ENCODE assay signal across 9 mouse cellular contexts in genomic region chr10:13866391-13866790, GRCm38 (mm10). TPM values are rescaled to one million over a fixed set of nuclear protein-coding genes. Genes with fewer than 3 reads are reported as not detected.
A peak's percentile ranks its signal among the peaks of the same experiment; 100 is the strongest.
DNase-seq lines count a peak whose midpoint lies in the region; ATAC-seq and TF ChIP-seq lines count a peak whose summit lies in the region.
"Had no signal": no experiment of that assay in that cellular context is flagged by ENCODE, and none has a peak within 500 bp of the region (broad histone marks: within the 10 kb centered on the region; RNA-seq: fewer than 3 reads in every experiment).

No protein-coding gene starts in this region.

- no peak overlapping the region for H3K9ac ChIP-seq in heart, embryonic 11.5 days (ENCODE audit: low read depth, low read length)
- no peak overlapping the region for H3K9ac ChIP-seq in CH12.LX (ENCODE audit: insufficient read depth, low read depth)
- H3K9ac ChIP-seq in intestine, postnatal 0 days (ENCODE audit: low read depth, low read length): no peak overlapping the region

- ATAC-seq in heart, embryonic 11.5 days (replicated peaks; ENCODE audit: insufficient number of reproducible peaks, low FRiP score, low TSS enrichment): no peak
- no peak for ATAC-seq in intestine, postnatal 0 days

- no peak overlapping the region for H3K4me3 ChIP-seq in heart, embryonic 11.5 days (ENCODE audit: low read depth, low read length)
- no peak overlapping the region for H3K4me3 ChIP-seq in CH12.LX (replicated peaks in 1 of 3; ENCODE audit: low read depth in 2 of 3, low read length in 2 of 3, poor library complexity in 1 of 3)
- H3K4me3 ChIP-seq in brown adipose tissue, adult 24 weeks (ENCODE audit: insufficient read depth, low read depth, low read length): no peak overlapping the region
- no peak overlapping the region for H3K4me3 ChIP-seq in intestine, postnatal 0 days (ENCODE audit: low read depth, low read length)

- TF ChIP-seq POLR2A in CH12.LX (IDR thresholded peaks at IDR 0.05; ENCODE audit: low read depth, low read length): no peak

- H3K4me1 ChIP-seq in heart, embryonic 11.5 days (ENCODE audit: control insufficient read depth, insufficient read depth, low read length): peaks cover 5% of the 10 kb centered on the region
- peaks cover 10% of the 10 kb centered on the region in 2 experiments; a peak in 3 of 4 replicates for H3K4me1 ChIP-seq in CH12.LX (ENCODE audit: control insufficient read depth in 1 of 2, insufficient read depth in 2 of 2)
- peaks cover 10% of the 10 kb centered on the region for H3K4me1 ChIP-seq in brown adipose tissue, adult 24 weeks (ENCODE audit: control insufficient read depth, insufficient read depth, insufficient read length, low read length)
- peaks cover 10% of the 10 kb centered on the region for H3K4me1 ChIP-seq in intestine, postnatal 0 days (replicated peaks; ENCODE audit: control insufficient read depth, insufficient read depth, low read length)

- H3K36me3 ChIP-seq in heart, embryonic 11.5 days (ENCODE audit: control insufficient read depth, insufficient read depth, low read length): no peaks in the 10 kb centered on the region
- no peaks in the 10 kb centered on the region for H3K36me3 ChIP-seq in CH12.LX (replicated peaks in 1 of 2; ENCODE audit: control insufficient read depth in 1 of 2, insufficient read depth in 1 of 2, low read length in 1 of 2)
- H3K36me3 ChIP-seq in intestine, postnatal 0 days (ENCODE audit: control insufficient read depth, insufficient read depth): no peaks in the 10 kb centered on the region
- H3K36me3 ChIP-seq: G1E had no signal

- H3K9me3 ChIP-seq in heart, embryonic 11.5 days (replicated peaks; ENCODE audit: control insufficient read depth, low read length): no peaks in the 10 kb centered on the region
- no peaks in the 10 kb centered on the region for H3K9me3 ChIP-seq in CH12.LX (replicated peaks; ENCODE audit: low read length)
- H3K9me3 ChIP-seq in intestine, postnatal 0 days (ENCODE audit: control insufficient read depth): no peaks in the 10 kb centered on the region

- TF ChIP-seq CTCF in CH12.LX (conservative IDR thresholded peaks at IDR 0.05 in 1 of 2, IDR thresholded peaks at IDR 0.05 in 1 of 2; ENCODE audit: low read depth in 2 of 2, low read length in 2 of 2): no peak
- TF ChIP-seq CTCF in intestine, postnatal 0 days (IDR thresholded peaks at IDR 0.05; ENCODE audit: low read depth): no peak

- TF ChIP-seq RAD21 in CH12.LX (IDR thresholded peaks at IDR 0.05; ENCODE audit: low read depth, low read length): no peak

- 46% methylated on average over 4 of the region's 4 CpGs for WGBS in heart, embryonic 11.5 days (ENCODE audit: insufficient replicate concordance)
- WGBS in intestine, postnatal 0 days: 8% methylated on average over 4 of the region's 4 CpGs

- no peaks in the 10 kb centered on the region for H3K27me3 ChIP-seq in heart, embryonic 11.5 days (ENCODE audit: control insufficient read depth, insufficient read depth, low read length)
- no peaks in the 10 kb centered on the region for H3K27me3 ChIP-seq in CH12.LX (replicated peaks)
- no peaks in the 10 kb centered on the region for H3K27me3 ChIP-seq in intestine, postnatal 0 days (replicated peaks; ENCODE audit: control insufficient read depth, insufficient read depth, low read length)

- no peak overlapping the region for H3K27ac ChIP-seq in heart, embryonic 11.5 days (ENCODE audit: low read depth, low read length)
- H3K27ac ChIP-seq in CH12.LX (ENCODE audit: insufficient read depth, low read depth): no peak overlapping the region
- peak overlapping the region; percentile 37; the same call in 1 of the 2 replicates for H3K27ac ChIP-seq in brown adipose tissue, adult 24 weeks (replicated peaks; ENCODE audit: low read depth, low read length)
- H3K27ac ChIP-seq in intestine, postnatal 0 days (ENCODE audit: low read depth, low read length): peak overlapping the region; percentile 23; the same call in 1 of the 2 replicates

- H3K79me2 ChIP-seq in CH12.LX (replicated peaks; ENCODE audit: control insufficient read depth, extremely low read depth, insufficient read depth, poor library complexity, severe bottlenecking): no peaks in the 10 kb centered on the region

- no peak for TF ChIP-seq EP300 in CH12.LX (IDR thresholded peaks at IDR 0.05; ENCODE audit: low read length)

- in situ Hi-C loops in CH12.LX (cut with MboI; ENCODE audit: low pct_ligation_motif_present, low pct_unique_long_range_greater_than_20kb, low sequenced_read_pairs): no loop called here

- DNase-seq in heart, adult 18-20 months: peak; percentile 62 to 78
- DNase-seq in CH12.LX (ENCODE audit: extremely low read depth): no peak
- DNase-seq in spleen, postnatal 36 days (ENCODE audit: low spot score in 2 of 2): no peak
- DNase-seq in thymus, adult 18-20 months: no peak
- DNase-seq in urinary bladder, postnatal 25 days (ENCODE audit: low spot score): no peak

- dilution Hi-C loops in CH12.LX (cut with MboI; ENCODE audit: extremely low pct_ligation_motif_present, extremely low pct_unique_long_range_greater_than_20kb, low sequenced_read_pairs): no loop called here

- no peak overlapping the region for H3K4me2 ChIP-seq in heart, embryonic 11.5 days
- H3K4me2 ChIP-seq in CH12.LX (ENCODE audit: insufficient read depth, low read depth, poor library complexity, severe bottlenecking): peak overlapping the region; percentile 86
- peak overlapping the region; percentile 87 for H3K4me2 ChIP-seq in intestine, postnatal 0 days (replicated peaks; ENCODE audit: low read depth)

TF ChIP-seq in CH12.LX, 34 proteins besides CTCF, POLR2A, EP300 and RAD21:
- TF ChIP-seq PAX5 (IDR thresholded peaks at IDR 0.05; ENCODE audit: low read length): no peak
- no peak for TF ChIP-seq ZNF384 (IDR thresholded peaks at IDR 0.05; ENCODE audit: low read depth, low read length)
- no peak for TF ChIP-seq USF1 (IDR thresholded peaks at IDR 0.05; ENCODE audit: low read depth, low read length)
- no peak for TF ChIP-seq CHD2 (IDR thresholded peaks at IDR 0.05; ENCODE audit: low read length)
- 0 out of 2 replicates have a peak, but pooled peaks have one; percentile 18 for TF ChIP-seq BHLHE40 (IDR thresholded peaks at IDR 0.05; ENCODE audit: low read depth, low read length)
- no peak for TF ChIP-seq ZKSCAN1 (IDR thresholded peaks at IDR 0.05; ENCODE audit: borderline replicate concordance, low read depth, low read length)
- TF ChIP-seq JUN (IDR thresholded peaks at IDR 0.05; ENCODE audit: insufficient read depth, low read depth, low read length): no peak

RNA-seq across cellular contexts. Expression of gene Aig1, which starts 2.4 kb away (rescaled TPM):
- 10 to 100 TPM; 56.8 to 61.4 TPM for total RNA-seq in heart, adult 18-20 months (2021)
- 38.3 and 41.7 TPM in 2 replicates for polyA plus RNA-seq in heart, embryonic 11.5 days (2014; fragmentation: Nextera tagmentation; extraction: Ambion mirVana)
- total RNA-seq in CH12.LX (2012; rRNA removed) (7.0 and 10.8 TPM in 2 replicates), CH12.LX (2014; rRNA removed) (1.2 and 1.6 TPM in 2 replicates)
- 1.8 and 2.4 TPM in 2 replicates for polyA plus RNA-seq in CH12.LX (2012; ENCODE audit: insufficient read length, low read depth)
- polyA plus RNA-seq in brown adipose tissue, adult 24 weeks (2012; ENCODE audit: insufficient read depth, insufficient read length, missing spikeins): 20.3 and 25.0 TPM in 2 replicates
- 88.3 and 92.9 TPM in 2 replicates for polyA plus RNA-seq in intestine, postnatal 0 days (2015; fragmentation: Nextera tagmentation; extraction: Ambion mirVana)
- polyA plus RNA-seq: G1E had no signal

Comparison
In these comparisons a context has a peak if more than half of its experiments do, and no peak if none do; other contexts are left out.
1. DNase-seq: peak in heart, adult 18-20 months (2 of 2); none in CH12.LX (single experiment), spleen, postnatal 36 days (0 of 2), thymus, adult 18-20 months (0 of 2) and urinary bladder, postnatal 25 days (single experiment).
2. H3K27ac ChIP-seq: peak in brown adipose tissue, adult 24 weeks (single experiment) and intestine, postnatal 0 days (single experiment); none in heart, embryonic 11.5 days (single experiment) and CH12.LX (single experiment).